Mouse (Mus musculus): ENCODE data around the gene Parn.

GRCm38 (mm10) chr16:13639508-13639907 lies 28.5 kb downstream of the Parn start:
- TF ChIP-seq CTCF (IDR thresholded peaks at IDR 0.05; ENCODE audit: borderline replicate concordance, extremely low read depth, insufficient read depth, insufficient read length) (no peak), POLR2A (IDR thresholded peaks at IDR 0.05; ENCODE audit: borderline replicate concordance, extremely low read depth, insufficient read depth, insufficient read length, poor library complexity, severe bottlenecking) (no peak)
